Mouse (Mus musculus): ENCODE measurements around the gene Ranbp1. TPM values are rescaled to one million over a fixed set of nuclear protein-coding genes. Genes with fewer than 3 reads are reported as not detected.
A peak's percentile ranks its signal among the peaks of the same experiment; 100 is the strongest.
"Not testable (repeated sequence)": the region's sequence is repeated elsewhere in the genome, so short reads cannot be mapped to it uniquely, and the experiment has no call there.

Ranbp1 gene
- polyA plus RNA-seq, 1 experiment from 2014 or later = 582 TPM

- DNase-seq (ENCODE audit: low spot score) = no peak
Observed at GRCm38 (mm10) chr16:18203430-18204091, 45.0 kb downstream of the Ranbp1 start.

- DNase-seq (ENCODE audit: low spot score) = no peak
Observed at GRCm38 (mm10) chr16:18202061-18202460, 46.5 kb downstream of the Ranbp1 start.

DNA sequence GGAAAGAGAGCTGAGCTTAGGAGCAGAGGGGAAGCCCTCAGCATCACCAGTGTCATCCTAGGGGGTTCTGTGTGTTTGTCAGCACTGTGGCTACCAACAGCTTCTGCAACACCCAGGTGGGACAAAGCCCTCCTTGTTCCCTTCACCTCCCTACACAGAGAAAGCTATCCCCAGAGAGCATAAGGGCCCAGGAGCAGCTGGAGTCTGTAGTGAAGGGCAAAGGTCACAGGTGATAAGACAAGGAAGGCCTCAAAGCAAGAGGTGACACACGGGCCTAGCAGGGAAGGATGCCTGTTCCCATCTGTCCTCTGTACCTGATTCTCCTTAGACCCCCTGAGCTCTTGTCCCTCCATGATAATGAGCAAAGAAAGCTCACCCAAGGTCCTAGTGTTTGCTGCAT, 46.9 kb downstream of the Ranbp1 start:
- no peak for DNase-seq (ENCODE audit: low spot score)

GRCm38 (mm10) chr16:18200062-18200461, 48.5 kb downstream of the Ranbp1 start:
- DNase-seq (ENCODE audit: low spot score) = no peak

GRCm38 (mm10) chr16:18198365-18199098, 50.0 kb downstream of the Ranbp1 start:
- no peak for DNase-seq (ENCODE audit: low spot score)

GRCm38 (mm10) chr16:18197881-18198280, 50.7 kb downstream of the Ranbp1 start:
- no peak for DNase-seq (ENCODE audit: low spot score)

DNA sequence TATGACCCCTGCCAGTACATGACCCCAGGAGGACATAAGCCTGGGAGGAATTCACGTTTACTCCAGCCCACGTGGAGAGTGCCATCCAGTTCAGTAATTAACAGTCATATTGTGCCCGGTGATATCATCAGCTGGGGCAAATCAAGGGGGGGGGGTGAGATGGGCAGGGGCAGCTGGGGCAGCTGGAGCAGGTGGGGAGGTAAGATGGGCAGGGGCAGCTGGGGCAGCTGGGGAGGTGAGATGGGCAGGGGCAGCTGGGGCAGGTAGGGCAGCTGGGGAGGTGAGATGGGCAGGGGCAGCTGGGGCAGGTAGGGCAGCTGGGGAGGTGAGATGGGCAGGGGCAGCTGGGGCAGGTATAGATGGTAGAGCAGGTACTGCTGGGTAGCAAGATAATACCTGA, 53.0 kb downstream of the Ranbp1 start:
- DNase-seq (ENCODE audit: low spot score) = not testable (repeated sequence)

- DNase-seq (ENCODE audit: low spot score) = no peak
Observed at GRCm38 (mm10) chr16:18195068-18195467, 53.5 kb downstream of the Ranbp1 start.

GRCm38 (mm10) chr16:18194208-18194985, 54.1 kb downstream of the Ranbp1 start:
- DNase-seq (ENCODE audit: low spot score) = no peak

GRCm38 (mm10) chr16:18191006-18191405, 57.5 kb downstream of the Ranbp1 start:
- DNase-seq (ENCODE audit: low spot score) = no peak

MicroRNA genes within 50 kb of the gene (microRNA counts, 519-probe panel; counts per million panel counts)
- microRNA mmu-miR-1306 = 473 counts per million, percentile 71 among the panel's probes with 10 or more counts

Small RNA genes lying within 50 kb of the gene (microRNA-seq; reads per million reads assigned to microRNA genes)
- gene Gm24572 (ENCODE audit: borderline number of aligned reads) (not detected), gene Mir1306 (ENCODE audit: borderline number of aligned reads) (295 reads per million, percentile 59 among the genes with 10 or more reads in this experiment)

Other genes starting within 250 kb of the Ranbp1 start
- 125 and 128 TPM in 2 replicates for gene Dgcr6, start 195.9 kb downstream of the Ranbp1 start, polyA plus RNA-seq (2015; fragmentation: Nextera tagmentation; extraction: Ambion mirVana)
- 29.2 and 29.5 TPM in 2 replicates for gene Prodh, start 158.5 kb downstream of the Ranbp1 start, polyA plus RNA-seq (2015; fragmentation: Nextera tagmentation; extraction: Ambion mirVana)
- gene Rtn4r, start 121.1 kb downstream of the Ranbp1 start, polyA plus RNA-seq (2015; fragmentation: Nextera tagmentation; extraction: Ambion mirVana) = 0.31 and 0.68 TPM in 2 replicates
- 0.13 TPM in 1 of 2 replicates, not detected in the other for gene Ccdc188, start 30.9 kb downstream of the Ranbp1 start, polyA plus RNA-seq (2015; fragmentation: Nextera tagmentation; extraction: Ambion mirVana)
- gene Zdhhc8, start 13.6 kb downstream of the Ranbp1 start, polyA plus RNA-seq (2015; fragmentation: Nextera tagmentation; extraction: Ambion mirVana) = 25.2 and 27.1 TPM in 2 replicates
- gene Trmt2a, start 53 bp downstream of the Ranbp1 start, polyA plus RNA-seq (2015; fragmentation: Nextera tagmentation; extraction: Ambion mirVana) = 86.9 and 88.5 TPM in 2 replicates
- gene Gm49776, start 9.6 kb upstream of the Ranbp1 start, polyA plus RNA-seq (2015; fragmentation: Nextera tagmentation; extraction: Ambion mirVana) = 2.4 and 6.3 TPM in 2 replicates
- gene Dgcr8, start 40.5 kb upstream of the Ranbp1 start, polyA plus RNA-seq (2015; fragmentation: Nextera tagmentation; extraction: Ambion mirVana) = 25.1 and 27.8 TPM in 2 replicates
- gene Tango2, start 99.4 kb upstream of the Ranbp1 start, polyA plus RNA-seq (2015; fragmentation: Nextera tagmentation; extraction: Ambion mirVana) = 37.1 and 41.2 TPM in 2 replicates
- gene Arvcf, start 99.5 kb upstream of the Ranbp1 start, polyA plus RNA-seq (2015; fragmentation: Nextera tagmentation; extraction: Ambion mirVana) = 31.2 and 40.0 TPM in 2 replicates
- 11.3 and 12.3 TPM in 2 replicates for gene Txnrd2, start 177.7 kb upstream of the Ranbp1 start, polyA plus RNA-seq (2015; fragmentation: Nextera tagmentation; extraction: Ambion mirVana)
- 73.8 and 83.6 TPM in 2 replicates for gene Comt, start 178.1 kb upstream of the Ranbp1 start, polyA plus RNA-seq (2015; fragmentation: Nextera tagmentation; extraction: Ambion mirVana)
- 34.2 and 35.2 TPM in 2 replicates for gene Gnb1l, start 250.0 kb upstream of the Ranbp1 start, polyA plus RNA-seq (2015; fragmentation: Nextera tagmentation; extraction: Ambion mirVana)

All from thymus, postnatal 0 days (tissue).